Mouse (Mus musculus) cortical plate, adult 2 months (tissue): ENCODE data around the gene Atf6.

Experiments used
- CTCF ChIP-seq: fragments of 200-500 bp; IDR thresholded peaks from 2 replicates; pipeline ENCODE4 v1.5.1; 2011; ENCODE audit warnings: mild to moderate bottlenecking, control low read depth, low read length; ENCODE audit not compliant: insufficient read depth; ENCODE audit errors: extremely low read depth
- POLR2A ChIP-seq: fragments of 200-500 bp; IDR thresholded peaks from 2 replicates; pipeline ENCODE4 v1.6.1; 2011; ENCODE audit warnings: mild to moderate bottlenecking, low read length, control low read depth; ENCODE audit not compliant: insufficient read depth; ENCODE audit errors: extremely low read depth

DNA sequence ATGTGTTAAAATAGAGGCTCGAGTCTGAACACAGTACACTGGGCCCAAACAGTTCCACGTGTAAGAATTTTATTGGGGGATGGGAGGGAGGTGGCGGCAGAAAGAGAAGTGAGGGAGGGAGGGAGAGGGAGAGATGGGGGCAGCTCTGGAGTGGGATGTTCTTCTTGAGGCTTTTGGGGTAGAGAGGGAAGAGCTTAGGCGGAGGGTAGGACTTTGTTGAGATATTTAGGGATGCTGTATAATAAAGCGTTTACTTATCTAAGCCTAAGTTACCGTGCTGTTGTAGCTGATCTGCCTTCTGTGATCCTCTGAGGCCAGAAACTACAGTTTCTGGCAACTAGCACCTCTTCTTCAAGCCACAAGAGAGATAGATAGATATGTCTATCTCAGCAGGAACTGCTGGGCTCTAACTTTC lies 18.5 kb upstream of the Atf6 start:
- TF ChIP-seq CTCF (no peak), POLR2A (no peak)
